Mouse (Mus musculus): ENCODE data around the gene Fars2. TPM values are rescaled to one million over a fixed set of nuclear protein-coding genes. Genes with fewer than 3 reads are reported as not detected.

Gene Fars2
- polyA plus RNA-seq (2014; fragmentation: Nextera tagmentation; extraction: Ambion mirVana): 58.6 and 68.1 TPM in 2 replicates

GRCm38 (mm10) chr13:36117143-36118014, at the start of gene Fars2, which contains the start of gene Lyrm4:
Gene Fars2 (plus strand): TSS chr13:36117412.
Gene Lyrm4 (minus strand): TSS chr13:36117526.
- Histone ChIP-seq H3K27me3 (ENCODE audit: control insufficient read depth, insufficient read depth, low read length) (no peaks in the 10 kb centered on the region), H3K4me2 (ENCODE audit: low read length) (peak within 1 kb of the TSS; percentile 85), H3K27ac (replicated peaks in 1 of 2; ENCODE audit: control insufficient read depth in 1 of 2, insufficient read depth in 1 of 2, low read depth in 2 of 2, low read length in 2 of 2) (peak within 1 kb of the TSS; percentile 96 to 100), H3K36me3 (ENCODE audit: control insufficient read depth, insufficient read depth, low read length) (no peaks in the 10 kb centered on the region), H3K4me1 (ENCODE audit: control insufficient read depth in 2 of 2, insufficient read depth in 2 of 2, low read length in 2 of 2) (peaks cover 0 to 15% of the 10 kb centered on the region in 2 experiments; a peak in 3 of 4 replicates), H3K9ac (ENCODE audit: low read length) (peak within 1 kb of the TSS; percentile 79), H3K9me3 (ENCODE audit: control insufficient read depth, low read length) (no peaks in the 10 kb centered on the region), H3K4me3 (ENCODE audit: control insufficient read depth in 1 of 2, insufficient read depth in 1 of 2, low read depth in 1 of 2, low read length in 2 of 2) (peak within 1 kb of the TSS; percentile 70 to 88)
- under 1% methylated on average over 72 of the region's 75 CpGs for WGBS
- peak; percentile 97 for ATAC-seq (ENCODE audit: insufficient number of reproducible peaks, insufficient read depth, low FRiP score, low read depth)

GRCm38 (mm10) chr13:36074484-36074883, 42.7 kb upstream of the Fars2 start:
- no peaks in the 10 kb centered on the region for H3K36me3 ChIP-seq (ENCODE audit: control insufficient read depth, insufficient read depth, low read length)
- no peak overlapping the region for H3K4me3 ChIP-seq (ENCODE audit: control insufficient read depth in 1 of 2, insufficient read depth in 1 of 2, low read depth in 1 of 2, low read length in 2 of 2)
- no peak overlapping the region for H3K27ac ChIP-seq (replicated peaks in 1 of 2; ENCODE audit: control insufficient read depth in 1 of 2, insufficient read depth in 1 of 2, low read depth in 2 of 2, low read length in 2 of 2)
- ATAC-seq (ENCODE audit: insufficient number of reproducible peaks, insufficient read depth, low FRiP score, low read depth): no peak
- H3K9me3 ChIP-seq (ENCODE audit: control insufficient read depth, low read length): no peaks in the 10 kb centered on the region
- no peak overlapping the region for H3K4me2 ChIP-seq (ENCODE audit: low read length)
- 76% methylated on average over 3 of the region's 3 CpGs for WGBS
- no peaks in the 10 kb centered on the region for H3K27me3 ChIP-seq (ENCODE audit: control insufficient read depth, insufficient read depth, low read length)
- peaks cover 2 to 5% of the 10 kb centered on the region in 2 experiments; a peak in 3 of 4 replicates for H3K4me1 ChIP-seq (ENCODE audit: control insufficient read depth in 2 of 2, insufficient read depth in 2 of 2, low read length in 2 of 2)
- H3K9ac ChIP-seq (ENCODE audit: low read length): no peak overlapping the region

DNA sequence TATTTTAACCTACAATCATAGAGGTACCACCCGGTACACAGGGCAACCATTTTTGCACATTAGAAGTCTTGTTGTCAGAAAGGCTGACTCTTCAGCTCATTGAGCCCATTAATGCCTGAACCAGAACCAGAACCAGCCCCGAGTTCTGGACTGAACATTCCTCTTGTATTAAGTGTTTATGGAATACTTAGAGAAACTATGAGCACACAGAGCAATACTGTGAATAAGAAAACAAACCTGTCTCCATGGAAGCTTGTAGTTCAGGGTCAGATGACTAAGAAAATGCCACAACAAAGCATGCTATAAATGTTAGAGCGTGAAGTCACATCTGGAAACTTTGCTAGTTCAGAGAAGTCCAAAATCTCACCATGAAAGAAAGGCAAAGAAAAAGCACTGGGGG, 35.6 kb upstream of the Fars2 start:
- H3K4me1 ChIP-seq (ENCODE audit: control insufficient read depth in 2 of 2, insufficient read depth in 2 of 2, low read length in 2 of 2): peaks cover 0 to under 1% of the 10 kb centered on the region in 2 experiments; a peak in 2 of 4 replicates
- no peak overlapping the region for H3K4me3 ChIP-seq (ENCODE audit: control insufficient read depth in 1 of 2, insufficient read depth in 1 of 2, low read depth in 1 of 2, low read length in 2 of 2)
- no peak overlapping the region for H3K27ac ChIP-seq (replicated peaks in 1 of 2; ENCODE audit: control insufficient read depth in 1 of 2, insufficient read depth in 1 of 2, low read depth in 2 of 2, low read length in 2 of 2)
- 0 out of 2 replicates have a peak, but pooled peaks cover 3% of the 10 kb centered on the region for H3K36me3 ChIP-seq (ENCODE audit: control insufficient read depth, insufficient read depth, low read length)
- H3K9ac ChIP-seq (ENCODE audit: low read length): no peak overlapping the region
- 92% methylated on average over 3 of the region's 3 CpGs for WGBS
- H3K27me3 ChIP-seq (ENCODE audit: control insufficient read depth, insufficient read depth, low read length): no peaks in the 10 kb centered on the region
- H3K4me2 ChIP-seq (ENCODE audit: low read length): no peak overlapping the region
- ATAC-seq (ENCODE audit: insufficient number of reproducible peaks, insufficient read depth, low FRiP score, low read depth): no peak
- H3K9me3 ChIP-seq (ENCODE audit: control insufficient read depth, low read length): no peaks in the 10 kb centered on the region

- Histone ChIP-seq H3K36me3 (ENCODE audit: control insufficient read depth, insufficient read depth, low read length) (0 out of 2 replicates have a peak, but pooled peaks cover 3% of the 10 kb centered on the region), H3K27me3 (ENCODE audit: control insufficient read depth, insufficient read depth, low read length) (no peaks in the 10 kb centered on the region), H3K9ac (ENCODE audit: low read length) (no peak overlapping the region), H3K4me3 (ENCODE audit: control insufficient read depth in 1 of 2, insufficient read depth in 1 of 2, low read depth in 1 of 2, low read length in 2 of 2) (no peak overlapping the region), H3K4me2 (ENCODE audit: low read length) (no peak overlapping the region), H3K4me1 (ENCODE audit: control insufficient read depth in 2 of 2, insufficient read depth in 2 of 2, low read length in 2 of 2) (peaks cover 2 to 19% of the 10 kb centered on the region in 2 experiments), H3K27ac (replicated peaks in 1 of 2; ENCODE audit: control insufficient read depth in 1 of 2, insufficient read depth in 1 of 2, low read depth in 2 of 2, low read length in 2 of 2) (no peak overlapping the region), H3K9me3 (ENCODE audit: control insufficient read depth, low read length) (no peaks in the 10 kb centered on the region)
- WGBS: 53% methylated on average over 3 of the region's 3 CpGs
- ATAC-seq (ENCODE audit: insufficient number of reproducible peaks, insufficient read depth, low FRiP score, low read depth): no peak
These were observed 32.5 kb upstream of the Fars2 start for GRCm38 (mm10) chr13:36084701-36085100.

DNA sequence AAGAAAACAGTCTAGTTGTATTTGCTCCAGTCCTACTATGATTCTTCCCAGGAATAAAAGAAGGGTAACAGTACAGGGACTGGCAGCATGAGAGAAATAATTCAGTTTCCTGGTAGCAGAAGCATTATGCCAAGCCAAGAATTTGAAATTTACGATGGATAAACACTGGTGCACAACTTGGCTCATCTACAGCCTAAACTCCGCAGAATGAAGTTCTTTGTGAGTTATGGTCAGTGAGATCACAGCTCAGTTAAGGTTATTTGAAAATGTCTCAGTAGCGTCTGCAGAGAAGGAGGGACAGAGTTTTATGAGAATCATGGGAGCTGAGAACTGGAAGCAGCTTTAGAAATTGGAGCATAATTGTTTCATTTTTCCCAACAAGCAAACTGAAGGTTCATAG, 31.2 kb upstream of the Fars2 start:
- no peak for ATAC-seq (ENCODE audit: insufficient number of reproducible peaks, insufficient read depth, low FRiP score, low read depth)
- H3K27ac ChIP-seq (replicated peaks in 1 of 2; ENCODE audit: control insufficient read depth in 1 of 2, insufficient read depth in 1 of 2, low read depth in 2 of 2, low read length in 2 of 2): no peak overlapping the region
- WGBS: 77% methylated on average over 3 of the region's 3 CpGs
- peaks cover 4% of the 10 kb centered on the region; the same call in 1 of the 2 replicates for H3K36me3 ChIP-seq (ENCODE audit: control insufficient read depth, insufficient read depth, low read length)
- H3K9ac ChIP-seq (ENCODE audit: low read length): no peak overlapping the region
- H3K4me3 ChIP-seq (ENCODE audit: control insufficient read depth in 1 of 2, insufficient read depth in 1 of 2, low read depth in 1 of 2, low read length in 2 of 2): no peak overlapping the region
- H3K4me2 ChIP-seq (ENCODE audit: low read length): no peak overlapping the region
- no peaks in the 10 kb centered on the region for H3K9me3 ChIP-seq (ENCODE audit: control insufficient read depth, low read length)
- H3K4me1 ChIP-seq (ENCODE audit: control insufficient read depth in 2 of 2, insufficient read depth in 2 of 2, low read length in 2 of 2): peaks cover 8 to 31% of the 10 kb centered on the region in 2 experiments
- no peaks in the 10 kb centered on the region for H3K27me3 ChIP-seq (ENCODE audit: control insufficient read depth, insufficient read depth, low read length)

GRCm38 (mm10) chr13:36086608-36087391, 30.4 kb upstream of the Fars2 start:
- WGBS: 73% methylated on average over 5 of the region's 5 CpGs
- Histone ChIP-seq H3K9me3 (ENCODE audit: control insufficient read depth, low read length) (no peaks in the 10 kb centered on the region), H3K4me3 (ENCODE audit: control insufficient read depth in 1 of 2, insufficient read depth in 1 of 2, low read depth in 1 of 2, low read length in 2 of 2) (no peak overlapping the region), H3K9ac (ENCODE audit: low read length) (no peak overlapping the region), H3K4me1 (ENCODE audit: control insufficient read depth in 2 of 2, insufficient read depth in 2 of 2, low read length in 2 of 2) (peaks cover 8 to 38% of the 10 kb centered on the region in 2 experiments), H3K4me2 (ENCODE audit: low read length) (no peak overlapping the region), H3K27me3 (ENCODE audit: control insufficient read depth, insufficient read depth, low read length) (no peaks in the 10 kb centered on the region), H3K27ac (replicated peaks in 1 of 2; ENCODE audit: control insufficient read depth in 1 of 2, insufficient read depth in 1 of 2, low read depth in 2 of 2, low read length in 2 of 2) (no peak overlapping the region), H3K36me3 (ENCODE audit: control insufficient read depth, insufficient read depth, low read length) (peaks cover 12% of the 10 kb centered on the region)
- ATAC-seq (ENCODE audit: insufficient number of reproducible peaks, insufficient read depth, low FRiP score, low read depth): no peak

DNA sequence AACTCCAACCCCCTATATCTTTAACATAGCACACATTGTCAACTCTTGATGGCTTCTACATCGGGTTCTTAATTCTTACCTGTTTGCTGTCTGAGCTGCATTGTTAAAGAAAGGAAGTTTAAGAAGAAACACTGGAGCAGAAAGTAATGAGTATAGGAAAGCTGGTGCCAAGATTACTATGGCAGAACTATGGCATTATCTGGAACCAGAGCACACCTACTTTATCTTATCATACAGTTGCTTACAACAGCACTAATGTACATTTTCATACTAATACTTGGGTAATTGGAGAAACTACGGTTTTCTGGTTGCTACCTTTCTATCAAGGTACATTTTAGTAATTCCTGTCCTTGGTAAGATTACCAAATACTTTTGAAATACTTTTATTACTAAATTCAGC, 29.8 kb upstream of the Fars2 start:
- H3K4me2 ChIP-seq (ENCODE audit: low read length): no peak overlapping the region
- peaks cover 15% of the 10 kb centered on the region for H3K36me3 ChIP-seq (ENCODE audit: control insufficient read depth, insufficient read depth, low read length)
- H3K9me3 ChIP-seq (ENCODE audit: control insufficient read depth, low read length): no peaks in the 10 kb centered on the region
- ATAC-seq (ENCODE audit: insufficient number of reproducible peaks, insufficient read depth, low FRiP score, low read depth): no peak
- H3K27ac ChIP-seq (replicated peaks in 1 of 2; ENCODE audit: control insufficient read depth in 1 of 2, insufficient read depth in 1 of 2, low read depth in 2 of 2, low read length in 2 of 2): no peak overlapping the region
- H3K27me3 ChIP-seq (ENCODE audit: control insufficient read depth, insufficient read depth, low read length): no peaks in the 10 kb centered on the region
- H3K4me1 ChIP-seq (ENCODE audit: control insufficient read depth in 2 of 2, insufficient read depth in 2 of 2, low read length in 2 of 2): peaks cover 8 to 39% of the 10 kb centered on the region in 2 experiments
- no peak overlapping the region for H3K9ac ChIP-seq (ENCODE audit: low read length)
- 79% methylated on average over 2 of the region's 2 CpGs for WGBS
- H3K4me3 ChIP-seq (ENCODE audit: control insufficient read depth in 1 of 2, insufficient read depth in 1 of 2, low read depth in 1 of 2, low read length in 2 of 2): no peak overlapping the region
